Mouse (Mus musculus): Measurements from ENCODE around the gene D430042O09Rik. TPM values are rescaled to one million over a fixed set of nuclear protein-coding genes. Genes with fewer than 3 reads are reported as not detected.

The D430042O09Rik gene
- polyA plus RNA-seq, 2 experiments = 2.2 TPM

DNA sequence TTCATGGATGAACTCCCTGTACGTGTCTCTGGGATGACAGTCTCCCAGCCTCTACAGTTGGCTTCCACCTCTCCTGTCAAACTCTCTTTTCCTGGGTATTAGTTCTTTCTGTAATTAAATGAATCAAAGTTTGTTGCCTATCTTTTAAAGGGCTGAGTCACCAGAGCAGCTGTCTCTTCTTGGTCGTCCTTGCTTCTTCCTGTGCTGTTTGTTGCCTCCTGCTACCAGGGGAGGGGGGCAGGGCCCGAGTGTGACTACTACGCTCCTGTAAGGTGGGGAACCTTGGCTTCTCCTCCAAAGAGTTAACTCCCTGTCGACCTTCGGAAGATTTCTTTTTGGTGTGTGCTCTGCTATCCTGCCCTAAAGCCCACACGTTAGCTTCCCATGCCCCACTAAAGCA, 79.4 kb downstream of the D430042O09Rik start:
- TF ChIP-seq CTCF (IDR thresholded peaks at IDR 0.05; ENCODE audit: low read depth) = no peak
- no peak for TF ChIP-seq EP300 (IDR thresholded peaks at IDR 0.05; ENCODE audit: low read depth)
- Histone ChIP-seq H3K9me3 (ENCODE audit: control insufficient read depth, low read length) (no peaks in the 10 kb centered on the region), H3K9ac (replicated peaks) (no peak overlapping the region), H3K4me3 (ENCODE audit: insufficient read depth in 1 of 2, low read depth in 2 of 2, low read length in 2 of 2) (no peak overlapping the region), H3K36me3 (replicated peaks; ENCODE audit: control insufficient read depth, insufficient read depth, low read depth) (no peaks in the 10 kb centered on the region), H3K27ac (no peak overlapping the region), H3K4me1 (replicated peaks; ENCODE audit: control insufficient read depth in 2 of 2, insufficient read depth in 2 of 2, low read length in 1 of 2) (no peaks in the 10 kb centered on the region), H3K4me2 (ENCODE audit: low read depth) (no peak overlapping the region), H3K27me3 (ENCODE audit: control insufficient read depth, insufficient read depth, low read length) (no peaks in the 10 kb centered on the region)
- 49% methylated on average over 7 of the region's 7 CpGs for WGBS (ENCODE audit: insufficient replicate concordance)
- no peak for DNase-seq (ENCODE audit: low read depth in 3 of 3, low spot score in 3 of 3)
- no peak for ATAC-seq (ENCODE audit: insufficient read depth)

DNA sequence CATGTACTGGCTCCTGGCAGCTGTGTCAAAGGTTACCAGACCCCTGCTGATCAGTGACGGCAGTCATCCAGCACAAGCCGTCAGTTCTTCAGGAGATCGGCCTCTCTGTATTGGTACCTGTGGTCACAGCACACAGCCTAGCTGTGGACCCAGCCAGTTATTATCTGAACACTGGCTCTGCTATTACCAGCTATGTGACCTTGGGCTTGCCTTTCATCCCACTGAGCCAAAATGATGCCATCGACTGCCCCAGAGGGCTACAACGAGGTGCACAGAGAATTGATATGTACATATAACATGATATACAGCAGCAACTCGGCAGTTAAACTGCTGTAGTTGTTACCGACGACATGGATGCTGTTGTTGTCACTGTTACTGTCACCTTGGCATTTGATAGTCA, 82.4 kb downstream of the D430042O09Rik start:
- Histone ChIP-seq H3K4me1 (replicated peaks; ENCODE audit: control insufficient read depth in 2 of 2, insufficient read depth in 2 of 2, low read length in 1 of 2) (no peaks in the 10 kb centered on the region), H3K27me3 (ENCODE audit: control insufficient read depth, insufficient read depth, low read length) (no peaks in the 10 kb centered on the region), H3K36me3 (replicated peaks; ENCODE audit: control insufficient read depth, insufficient read depth, low read depth) (no peaks in the 10 kb centered on the region), H3K27ac (no peak overlapping the region), H3K9me3 (ENCODE audit: control insufficient read depth, low read length) (no peaks in the 10 kb centered on the region), H3K9ac (replicated peaks) (no peak overlapping the region), H3K4me3 (ENCODE audit: insufficient read depth in 1 of 2, low read depth in 2 of 2, low read length in 2 of 2) (no peak overlapping the region), H3K4me2 (ENCODE audit: low read depth) (no peak overlapping the region)
- TF ChIP-seq EP300 (IDR thresholded peaks at IDR 0.05; ENCODE audit: low read depth) (no peak), CTCF (IDR thresholded peaks at IDR 0.05; ENCODE audit: low read depth) (no peak)
- WGBS (ENCODE audit: insufficient replicate concordance) = 69% methylated on average over 8 of the region's 8 CpGs
- DNase-seq (ENCODE audit: low read depth in 3 of 3, low spot score in 3 of 3) = no peak
- ATAC-seq (ENCODE audit: insufficient read depth) = no peak

- no peak for DNase-seq (ENCODE audit: low read depth in 3 of 3, low spot score in 3 of 3)
- Histone ChIP-seq H3K9ac (replicated peaks) (no peak overlapping the region), H3K27me3 (ENCODE audit: control insufficient read depth, insufficient read depth, low read length) (no peaks in the 10 kb centered on the region), H3K4me2 (ENCODE audit: low read depth) (no peak overlapping the region), H3K36me3 (replicated peaks; ENCODE audit: control insufficient read depth, insufficient read depth, low read depth) (no peaks in the 10 kb centered on the region), H3K27ac (no peak overlapping the region), H3K9me3 (ENCODE audit: control insufficient read depth, low read length) (no peaks in the 10 kb centered on the region), H3K4me1 (replicated peaks; ENCODE audit: control insufficient read depth in 2 of 2, insufficient read depth in 2 of 2, low read length in 1 of 2) (no peaks in the 10 kb centered on the region), H3K4me3 (ENCODE audit: insufficient read depth in 1 of 2, low read depth in 2 of 2, low read length in 2 of 2) (no peak overlapping the region)
- no peak for TF ChIP-seq EP300 (IDR thresholded peaks at IDR 0.05; ENCODE audit: low read depth)
- TF ChIP-seq CTCF (IDR thresholded peaks at IDR 0.05; ENCODE audit: low read depth) = no peak
- ATAC-seq (ENCODE audit: insufficient read depth) = no peak
- WGBS (ENCODE audit: insufficient replicate concordance) = 63% methylated on average over 1 of the region's 1 CpGs
Measured at GRCm38 (mm10) chr7:125806571-125806970, 98.9 kb downstream of the D430042O09Rik start.

- no peaks in the 10 kb centered on the region for H3K36me3 ChIP-seq (replicated peaks; ENCODE audit: control insufficient read depth, insufficient read depth, low read depth)
- H3K9ac ChIP-seq (replicated peaks) = no peak overlapping the region
- no peak for TF ChIP-seq CTCF (IDR thresholded peaks at IDR 0.05; ENCODE audit: low read depth)
- no peak for TF ChIP-seq EP300 (IDR thresholded peaks at IDR 0.05; ENCODE audit: low read depth)
- H3K4me2 ChIP-seq (ENCODE audit: low read depth) = no peak overlapping the region
- H3K27ac ChIP-seq = no peak overlapping the region
- H3K27me3 ChIP-seq (ENCODE audit: control insufficient read depth, insufficient read depth, low read length) = no peaks in the 10 kb centered on the region
- DNase-seq (ENCODE audit: low read depth in 3 of 3, low spot score in 3 of 3) = no peak
- no peaks in the 10 kb centered on the region for H3K4me1 ChIP-seq (replicated peaks; ENCODE audit: control insufficient read depth in 2 of 2, insufficient read depth in 2 of 2, low read length in 1 of 2)
- H3K9me3 ChIP-seq (ENCODE audit: control insufficient read depth, low read length) = no peaks in the 10 kb centered on the region
- ATAC-seq (ENCODE audit: insufficient read depth) = no peak
- WGBS (ENCODE audit: insufficient replicate concordance) = 61% methylated on average over 3 of the region's 3 CpGs
- H3K4me3 ChIP-seq (ENCODE audit: insufficient read depth in 1 of 2, low read depth in 2 of 2, low read length in 2 of 2) = no peak overlapping the region
Measured at GRCm38 (mm10) chr7:125808210-125808609, 100.5 kb downstream of the D430042O09Rik start.

- Histone ChIP-seq H3K36me3 (replicated peaks; ENCODE audit: control insufficient read depth, insufficient read depth, low read depth) (no peaks in the 10 kb centered on the region), H3K9ac (replicated peaks) (no peak overlapping the region), H3K4me3 (ENCODE audit: insufficient read depth in 1 of 2, low read depth in 2 of 2, low read length in 2 of 2) (no peak overlapping the region), H3K9me3 (ENCODE audit: control insufficient read depth, low read length) (no peaks in the 10 kb centered on the region), H3K4me1 (replicated peaks; ENCODE audit: control insufficient read depth in 2 of 2, insufficient read depth in 2 of 2, low read length in 1 of 2) (no peaks in the 10 kb centered on the region), H3K27me3 (ENCODE audit: control insufficient read depth, insufficient read depth, low read length) (no peaks in the 10 kb centered on the region), H3K27ac (no peak overlapping the region), H3K4me2 (ENCODE audit: low read depth) (no peak overlapping the region)
- DNase-seq (ENCODE audit: low read depth in 3 of 3, low spot score in 3 of 3) (no peak), ATAC-seq (ENCODE audit: insufficient read depth) (no peak)
- WGBS (ENCODE audit: insufficient replicate concordance) = 78% methylated on average over 8 of the region's 8 CpGs
- TF ChIP-seq EP300 (IDR thresholded peaks at IDR 0.05; ENCODE audit: low read depth) = no peak
- no peak for TF ChIP-seq CTCF (IDR thresholded peaks at IDR 0.05; ENCODE audit: low read depth)
Measured at GRCm38 (mm10) chr7:125812721-125813120, 105.0 kb downstream of the D430042O09Rik start.
